Mouse (Mus musculus) splenic B cell, adult 2 months (primary cell): ENCODE data around the gene Sp1.
A peak's percentile ranks its signal among the peaks of the same experiment; 100 is the strongest.

ENCODE experiments used
- DNase-seq: peaks from one replicate; pipeline ENCODE4 v3.0.0-alpha.2; 2011; ENCODE audit warnings: low read depth, low spot score
- H3K27me3 ChIP-seq: 2 replicates; pipeline ENCODE4 v1.6.1; 2012; ENCODE audit warnings: mild to moderate bottlenecking, low read length, moderate library complexity, mixed read lengths; ENCODE audit not compliant: control insufficient read depth, poor library complexity, insufficient read depth, severe bottlenecking
- H3K36me3 ChIP-seq: 2 replicates; pipeline ENCODE4 v1.6.1; 2012; ENCODE audit warnings: mild to moderate bottlenecking, low read length, moderate library complexity, mixed read lengths; ENCODE audit not compliant: control insufficient read depth, poor library complexity, insufficient read depth, severe bottlenecking

The Sp1 gene

DNA sequence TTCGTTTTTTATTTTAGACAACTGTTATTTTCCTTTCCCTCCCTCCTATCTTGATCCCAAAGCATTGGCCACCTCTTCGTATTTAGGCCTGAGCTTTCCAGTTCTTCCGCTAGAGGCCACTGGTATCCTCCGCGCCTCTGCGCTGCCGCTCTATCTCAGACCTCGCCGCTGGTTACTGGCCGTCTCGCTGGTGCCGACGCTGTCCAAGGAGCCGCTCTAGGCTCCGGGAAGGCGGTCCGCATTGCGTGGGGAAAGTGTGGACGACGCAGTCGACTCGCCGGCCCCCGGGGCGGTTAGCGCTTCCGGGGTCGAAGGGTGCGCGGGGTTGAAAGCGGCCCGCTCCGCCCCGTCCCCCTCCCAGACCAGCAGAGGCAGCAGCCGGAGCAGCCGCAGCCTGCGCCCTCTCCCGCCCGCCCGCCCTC is 64.3 kb downstream of the Sp1 start, which contains the start of gene Pcbp2:
Gene Pcbp2, plus strand, starts transcription at position 357 of the 422 bp plus-strand sequence.
- Histone ChIP-seq H3K27me3 (no peaks in the 10 kb centered on the region), H3K36me3 (peaks cover 6% of the 10 kb centered on the region)
- peak; percentile 98 for DNase-seq

DNA sequence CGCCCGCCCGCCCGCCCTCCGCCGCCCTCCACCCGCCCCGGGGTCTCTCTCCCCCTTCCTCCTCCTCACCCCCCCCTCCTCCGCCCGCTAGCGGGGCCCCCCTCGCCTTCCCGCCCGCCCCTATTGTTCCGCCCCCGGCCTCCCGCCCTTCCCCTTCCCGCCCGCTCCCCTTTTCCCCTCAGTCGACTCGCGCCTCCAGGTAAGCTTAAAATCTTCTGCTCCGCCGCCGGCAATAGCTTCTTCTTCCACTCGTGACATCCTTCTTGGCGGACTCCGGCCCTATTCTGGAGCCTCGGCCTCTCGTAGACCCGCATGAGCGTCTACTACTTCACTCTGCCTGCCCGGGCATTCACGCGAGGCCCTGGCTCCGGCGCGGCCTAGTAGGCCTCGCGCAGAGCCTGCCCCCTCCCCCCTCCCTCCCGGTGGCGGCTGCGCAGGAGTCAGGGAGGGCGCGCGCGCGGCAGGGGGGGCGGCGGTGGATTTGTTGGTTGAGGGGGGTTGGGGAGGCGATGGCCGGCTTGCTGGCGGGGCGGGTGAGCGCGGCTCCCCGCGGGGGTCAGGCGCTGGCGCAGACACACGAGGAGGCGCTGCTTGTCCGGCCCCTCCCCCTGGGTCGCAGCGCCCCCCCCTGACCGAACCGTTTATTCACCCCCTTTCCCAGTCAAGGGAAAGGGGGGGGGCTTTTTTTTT is 64.8 kb downstream of the Sp1 start:
- DNase-seq, result peak; percentile 83
- peaks cover 8% of the 10 kb centered on the region for H3K36me3 ChIP-seq
- no peaks in the 10 kb centered on the region for H3K27me3 ChIP-seq

DNA sequence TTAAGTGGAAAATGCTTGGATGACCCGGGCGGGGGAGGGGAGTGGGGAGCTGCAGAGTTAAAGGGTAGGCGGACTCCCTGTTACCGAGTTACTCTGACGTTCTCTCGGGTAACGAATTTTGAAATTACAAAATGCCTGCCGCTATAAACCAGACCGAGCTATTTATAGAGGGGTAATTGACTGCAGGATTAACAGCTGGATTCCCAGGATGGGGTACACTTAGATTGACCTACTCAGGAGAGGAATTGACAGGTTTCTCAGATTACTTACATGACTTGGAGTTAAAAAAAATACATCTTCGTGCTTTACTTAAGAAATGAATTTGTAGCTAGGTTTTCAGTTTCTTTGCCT is 65.3 kb downstream of the Sp1 start:
- Histone ChIP-seq H3K27me3 (no peaks in the 10 kb centered on the region), H3K36me3 (peaks cover 10% of the 10 kb centered on the region)
- no peak for DNase-seq

DNA sequence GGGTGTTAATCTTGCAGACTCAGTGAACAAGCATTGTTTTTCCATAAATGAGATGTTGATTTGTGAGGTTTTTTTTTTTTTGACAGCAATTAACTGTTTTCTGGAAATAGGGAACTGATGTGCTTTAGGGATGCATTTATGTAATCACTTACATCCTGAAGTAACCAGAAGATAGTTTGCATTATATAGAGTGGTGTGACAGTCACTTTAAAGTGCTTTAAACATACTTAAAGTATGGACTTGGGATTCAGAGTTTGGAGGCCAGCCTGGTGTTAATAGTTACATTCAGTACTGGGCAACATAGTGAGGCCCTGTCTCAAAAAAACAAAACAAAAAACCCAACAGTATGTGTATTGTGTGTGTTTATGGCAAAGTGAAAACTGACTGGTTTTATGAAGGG is 65.8 kb downstream of the Sp1 start:
- H3K27me3 ChIP-seq, result no peaks in the 10 kb centered on the region
- H3K36me3 ChIP-seq, result peaks cover 10% of the 10 kb centered on the region
- no peak for DNase-seq

DNA sequence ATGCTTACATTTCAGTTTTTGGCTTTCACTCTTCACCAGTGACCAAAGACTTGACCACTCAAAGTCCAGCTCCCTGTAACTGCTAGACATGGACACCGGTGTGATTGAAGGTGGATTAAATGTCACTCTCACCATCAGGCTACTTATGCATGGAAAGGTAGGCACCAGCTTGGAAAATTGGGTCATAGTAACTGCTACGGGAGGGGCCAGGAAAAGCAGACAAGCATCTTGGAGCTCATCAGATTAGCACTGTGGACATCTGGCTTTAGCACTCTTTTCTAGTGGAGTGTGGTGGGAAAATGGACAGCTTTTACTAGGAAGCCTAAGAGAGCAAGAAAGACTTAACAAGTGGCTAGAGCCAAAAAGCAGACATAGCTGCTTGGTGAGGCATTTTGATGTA is 67.3 kb downstream of the Sp1 start:
- H3K36me3 ChIP-seq, result peaks cover 10% of the 10 kb centered on the region
- no peak for DNase-seq
- H3K27me3 ChIP-seq, result no peaks in the 10 kb centered on the region

DNA sequence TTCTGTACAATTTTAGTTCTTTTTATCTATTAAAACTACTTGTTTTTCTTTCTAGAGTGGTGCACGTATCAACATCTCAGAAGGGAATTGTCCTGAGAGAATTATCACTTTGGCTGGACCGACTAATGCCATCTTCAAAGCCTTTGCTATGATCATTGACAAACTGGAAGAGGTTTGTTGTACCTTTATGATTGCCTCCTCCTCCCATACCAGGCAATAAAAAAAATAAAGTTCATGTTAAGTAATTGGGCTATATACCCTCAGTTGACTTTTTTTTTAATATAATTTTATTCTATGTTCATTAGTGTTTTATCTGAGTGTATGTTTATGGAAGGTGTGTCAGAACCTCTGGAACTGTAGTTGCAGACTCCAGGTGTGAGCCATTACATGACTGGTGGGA is 68.6 kb downstream of the Sp1 start:
- DNase-seq, result no peak
- H3K27me3 ChIP-seq, result no peaks in the 10 kb centered on the region
- peaks cover 13% of the 10 kb centered on the region for H3K36me3 ChIP-seq

DNA sequence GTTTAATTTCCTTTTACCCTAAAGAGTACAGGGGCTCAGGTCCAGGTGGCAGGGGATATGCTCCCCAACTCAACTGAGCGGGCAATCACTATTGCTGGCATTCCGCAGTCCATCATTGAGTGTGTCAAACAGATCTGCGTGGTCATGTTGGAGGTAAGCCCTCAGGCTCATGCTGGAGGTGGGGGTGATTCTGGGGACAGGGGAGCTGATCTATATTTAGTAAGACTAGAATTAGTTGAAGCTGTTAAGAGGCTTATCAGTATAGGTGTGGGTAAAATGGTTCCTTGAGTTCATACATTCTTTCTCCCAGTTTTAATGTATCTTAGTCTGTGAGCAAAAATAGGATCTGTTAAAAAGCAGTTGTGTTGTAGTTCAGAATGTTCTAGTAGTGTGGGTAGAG is 77.2 kb downstream of the Sp1 start:
- H3K27me3 ChIP-seq, result no peaks in the 10 kb centered on the region
- DNase-seq, result no peak
- peaks cover 27% of the 10 kb centered on the region for H3K36me3 ChIP-seq

DNA sequence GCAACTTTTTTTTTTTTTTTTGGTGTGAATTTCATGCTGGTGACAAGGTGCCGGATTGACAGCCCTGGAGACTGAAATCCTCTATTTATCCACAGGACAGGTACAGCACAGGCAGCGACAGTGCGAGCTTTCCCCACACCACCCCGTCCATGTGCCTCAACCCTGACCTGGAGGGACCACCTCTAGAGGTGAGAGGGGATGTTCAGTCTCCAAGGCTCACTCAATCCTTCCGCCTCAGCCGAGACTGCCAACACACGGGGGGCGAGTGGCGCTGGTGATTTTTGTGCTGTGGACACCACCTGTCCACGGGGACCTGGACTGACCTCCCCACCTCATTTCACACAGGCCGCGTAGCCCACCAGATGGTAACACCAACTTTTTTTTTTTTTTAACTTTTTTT is 79.9 kb downstream of the Sp1 start:
- peaks cover 32% of the 10 kb centered on the region for H3K36me3 ChIP-seq
- H3K27me3 ChIP-seq, result no peaks in the 10 kb centered on the region
- DNase-seq, result no peak
